Mouse (Mus musculus) liver, adult 2 months (tissue): ENCODE measurements around the gene 1700020N01Rik. TPM values are rescaled to one million over a fixed set of nuclear protein-coding genes. Genes with fewer than 3 reads are reported as not detected.

Experiments used
- DNase-seq: peaks from one replicate; pipeline ENCODE4 v3.0.0-alpha.2; 2011; ENCODE audit warnings: low read depth, low spot score; ENCODE audit errors: extremely low read depth
- H3K27ac ChIP-seq: fragments of 200-500 bp; replicated peaks from 2 replicates; pipeline ENCODE4 v1.5.1; 2012; ENCODE audit warnings: low read depth, mild to moderate bottlenecking, control low read depth, inconsistent platforms, low read length; ENCODE audit not compliant: insufficient read depth
- H3K27me3 ChIP-seq: fragments of 200-500 bp; 2 replicates; pipeline ENCODE4 v1.6.1; 2012; ENCODE audit warnings: mild to moderate bottlenecking, moderate library complexity, low read length, inconsistent platforms; ENCODE audit not compliant: control insufficient read depth, insufficient read depth
- H3K36me3 ChIP-seq: fragments of 200-500 bp; 2 replicates; pipeline ENCODE4 v1.6.1; 2012; ENCODE audit warnings: low read length, inconsistent platforms; ENCODE audit not compliant: control insufficient read depth, insufficient read depth
- H3K4me1 ChIP-seq: fragments of 200-500 bp; 2 replicates; pipeline ENCODE4 v1.6.1; 2011; ENCODE audit warnings: low read length; ENCODE audit not compliant: control insufficient read depth, insufficient read depth
- H3K4me3 ChIP-seq: fragments of 200-500 bp; 2 replicates; pipeline ENCODE4 v1.5.1; 2011; ENCODE audit warnings: low read depth, mild to moderate bottlenecking, control low read depth, low read length, moderate library complexity; ENCODE audit not compliant: insufficient read depth
- H3K79me2 ChIP-seq: fragments of 200-500 bp; 2 replicates; pipeline ENCODE4 v1.6.1; 2012; ENCODE audit warnings: inconsistent platforms, mild to moderate bottlenecking, low read length, moderate library complexity; ENCODE audit not compliant: control insufficient read depth, insufficient read depth
- H3K9ac ChIP-seq: fragments of 200-500 bp; 2 replicates; pipeline ENCODE4 v1.6.1; 2012; ENCODE audit warnings: low read depth, mild to moderate bottlenecking, control low read depth, inconsistent platforms, low read length
- CTCF ChIP-seq: fragments of 200-500 bp; IDR thresholded peaks from 2 replicates; pipeline ENCODE4 v1.5.1; 2011; ENCODE audit warnings: low read depth, low read length, control low read depth
- POLR2A ChIP-seq: fragments of 200-500 bp; IDR thresholded peaks from 2 replicates; pipeline ENCODE4 v1.6.1; 2011; ENCODE audit warnings: low read length, control low read depth; ENCODE audit not compliant: insufficient read depth; ENCODE audit errors: extremely low read depth
- WGBS: fragments of 180-500 bp; shearing (Covaris S2); methylation state at CpG from one replicate; pipeline ENCODE4 v1.1.7; 2018; 5-methylcytosine and 5-hydroxymethylcytosine counted together
- polyA plus RNA-seq: library from polyadenylated mRNA; depleted of rRNA; stranded (reverse); fragments of >200 nt; gene quantifications from 2 replicates; pipeline ENCODE4 v1.2.3, GENCODE M21; 2012
- total RNA-seq: library from RNA; depleted of rRNA; stranded (reverse); fragments of >200 nt; gene quantifications from 2 replicates; pipeline ENCODE4 v1.2.3, GENCODE M21; 2014

Gene 1700020N01Rik
- total and polyA plus RNA-seq, 2 experiments, result not detected

DNA sequence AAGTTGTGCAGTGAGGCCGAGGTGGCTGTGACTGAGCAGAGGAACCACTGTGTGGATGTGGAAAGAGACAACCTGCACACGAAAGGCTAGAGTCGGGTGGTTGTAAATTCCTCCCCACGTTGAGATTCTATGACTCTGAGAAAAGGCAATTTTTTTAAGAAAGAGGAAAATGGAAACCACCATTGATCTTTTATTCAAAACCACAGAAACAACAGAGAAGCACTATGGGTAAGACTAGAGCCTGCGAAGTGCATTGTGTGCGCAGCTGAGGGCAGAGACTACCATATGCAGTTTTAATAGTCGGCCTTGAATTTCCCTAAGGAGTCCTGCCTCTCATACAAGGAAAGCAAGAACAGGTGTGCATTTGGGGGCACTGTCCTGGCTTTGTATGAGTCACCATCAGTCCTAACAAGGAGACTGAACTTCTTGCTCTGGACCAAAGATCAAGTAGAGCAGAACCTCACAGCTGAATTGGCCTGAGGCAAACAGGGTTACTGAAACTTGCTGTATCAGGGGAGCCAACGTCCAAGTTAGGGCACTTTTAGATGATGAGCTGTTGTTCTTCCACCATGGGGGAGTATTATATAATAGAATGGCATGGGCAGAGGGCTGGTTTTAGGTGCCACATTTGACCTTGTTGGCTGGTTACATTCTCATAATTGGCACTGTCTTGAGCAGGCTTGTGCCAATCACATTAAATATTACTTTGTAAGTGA is 39.8 kb upstream of the 1700020N01Rik start:
- H3K4me3 ChIP-seq, result no peak overlapping the region
- no peaks in the 10 kb centered on the region for H3K36me3 ChIP-seq
- H3K9ac ChIP-seq, result no peak overlapping the region
- H3K79me2 ChIP-seq, result no peaks in the 10 kb centered on the region
- H3K27me3 ChIP-seq, result no peaks in the 10 kb centered on the region
- DNase-seq, result peak; percentile 11
- no peak for TF ChIP-seq CTCF
- TF ChIP-seq POLR2A, result no peak
- no peak overlapping the region for H3K27ac ChIP-seq
- no peaks in the 10 kb centered on the region for H3K4me1 ChIP-seq
- WGBS, result 89% methylated on average over 8 of the region's 8 CpGs

DNA sequence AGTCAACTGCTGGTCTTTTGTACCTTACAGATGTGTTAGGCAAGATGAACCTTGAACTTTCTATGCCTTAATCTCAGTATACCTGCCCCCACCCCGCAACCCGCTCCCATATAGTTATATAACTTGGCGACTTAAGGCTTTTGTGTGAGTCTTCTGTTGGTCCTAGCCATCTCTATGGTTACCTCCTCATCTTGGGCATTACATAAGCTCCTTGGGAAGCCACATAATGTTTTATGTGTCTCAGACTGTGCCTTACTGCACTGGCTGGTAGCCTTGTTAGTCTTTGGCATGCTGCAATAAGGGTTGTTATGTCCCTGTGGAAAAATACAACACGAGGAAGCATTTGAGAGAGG is 39.3 kb upstream of the 1700020N01Rik start:
- H3K79me2 ChIP-seq, result no peaks in the 10 kb centered on the region
- 97% methylated on average over 4 of the region's 4 CpGs for WGBS
- no peak for TF ChIP-seq CTCF
- TF ChIP-seq POLR2A, result no peak
- DNase-seq, result no peak
- H3K4me3 ChIP-seq, result no peak overlapping the region
- H3K27ac ChIP-seq, result no peak overlapping the region
- no peaks in the 10 kb centered on the region for H3K4me1 ChIP-seq
- no peak overlapping the region for H3K9ac ChIP-seq
- H3K27me3 ChIP-seq, result no peaks in the 10 kb centered on the region
- H3K36me3 ChIP-seq, result no peaks in the 10 kb centered on the region

- DNase-seq, result no peak
- H3K36me3 ChIP-seq, result no peaks in the 10 kb centered on the region
- no peaks in the 10 kb centered on the region for H3K79me2 ChIP-seq
- no peak overlapping the region for H3K9ac ChIP-seq
- no peaks in the 10 kb centered on the region for H3K4me1 ChIP-seq
- H3K27me3 ChIP-seq, result no peaks in the 10 kb centered on the region
- H3K27ac ChIP-seq, result no peak overlapping the region
- no peak for TF ChIP-seq POLR2A
- TF ChIP-seq CTCF, result no peak
- H3K4me3 ChIP-seq, result no peak overlapping the region
- WGBS, result 94% methylated on average over 11 of the region's 11 CpGs
Measured at GRCm38 (mm10) chr10:21554896-21555580, 37.9 kb upstream of the 1700020N01Rik start.

GRCm38 (mm10) chr10:21559769-21560168 is 33.2 kb upstream of the 1700020N01Rik start:
- TF ChIP-seq POLR2A, result no peak
- no peak for TF ChIP-seq CTCF
- Histone ChIP-seq H3K27me3 (no peaks in the 10 kb centered on the region), H3K9ac (no peak overlapping the region), H3K4me1 (no peaks in the 10 kb centered on the region), H3K36me3 (no peaks in the 10 kb centered on the region), H3K79me2 (no peaks in the 10 kb centered on the region), H3K27ac (no peak overlapping the region), H3K4me3 (no peak overlapping the region)
- 76% methylated on average over 15 of the region's 15 CpGs for WGBS
- DNase-seq, result no peak

- no peaks in the 10 kb centered on the region for H3K36me3 ChIP-seq
- 69% methylated on average over 1 of the region's 1 CpGs for WGBS
Measured at GRCm38 (mm10) chr10:21561181-21561580, 31.8 kb upstream of the 1700020N01Rik start.

DNA sequence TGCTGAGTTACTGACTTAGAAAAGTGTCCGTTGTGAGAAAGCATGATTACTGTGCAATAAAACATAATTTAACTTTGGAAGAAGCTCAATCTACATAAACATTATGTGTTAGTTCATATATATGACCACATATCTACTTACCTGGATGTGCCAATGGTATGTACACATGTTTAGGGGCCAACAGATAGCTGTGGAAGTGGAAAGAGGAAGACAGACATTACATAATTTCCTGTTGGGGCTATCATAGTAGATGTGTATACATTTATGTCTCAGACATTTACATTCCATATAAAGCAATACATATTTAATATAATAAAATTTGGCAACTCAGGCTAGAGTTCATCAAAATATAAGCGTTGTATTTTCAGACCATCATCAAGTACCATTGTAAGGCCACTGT is 29.5 kb upstream of the 1700020N01Rik start:
- Histone ChIP-seq H3K36me3 (no peaks in the 10 kb centered on the region), H3K9ac (no peak overlapping the region), H3K4me1 (no peaks in the 10 kb centered on the region), H3K27me3 (no peaks in the 10 kb centered on the region), H3K27ac (no peak overlapping the region), H3K4me3 (no peak overlapping the region), H3K79me2 (no peaks in the 10 kb centered on the region)
- no peak for DNase-seq
- no peak for TF ChIP-seq CTCF
- no peak for TF ChIP-seq POLR2A
- 88% methylated on average over 2 of the region's 2 CpGs for WGBS

More at GRCm38 (mm10) chr10:21561181-21561580, 31.8 kb upstream of the 1700020N01Rik start:
- Histone ChIP-seq H3K4me1 (no peaks in the 10 kb centered on the region), H3K27ac (no peak overlapping the region), H3K27me3 (no peaks in the 10 kb centered on the region), H3K9ac (no peak overlapping the region), H3K79me2 (no peaks in the 10 kb centered on the region), H3K4me3 (no peak overlapping the region)
- TF ChIP-seq POLR2A (no peak), CTCF (no peak)
- DNase-seq, result no peak
